ENCODE assay signal across 13 mouse cellular contexts in the genomic region with DNA sequence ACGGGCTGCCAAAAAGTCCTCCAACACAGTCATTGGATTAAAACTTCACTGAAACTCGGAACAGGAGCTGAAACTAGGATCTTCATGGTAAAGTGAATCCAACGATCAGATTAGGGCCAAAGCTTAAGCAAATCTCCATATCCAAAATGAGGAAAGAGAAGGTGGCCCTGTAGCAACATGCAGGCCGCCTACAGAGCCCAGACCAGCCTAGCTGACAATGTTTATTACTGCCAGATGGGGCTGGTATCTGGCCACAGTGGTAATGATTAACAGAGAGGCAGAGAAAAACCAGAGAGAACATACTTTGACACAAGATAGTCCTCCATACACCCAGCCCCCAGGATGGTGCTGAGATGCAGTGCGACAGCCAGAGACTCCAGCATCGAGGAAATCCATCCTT.
DNase-seq lines count a peak whose midpoint lies in the region; ATAC-seq and TF ChIP-seq lines count a peak whose summit lies in the region.
"Had no signal": no experiment of that assay in that cellular context is flagged by ENCODE, and none has a peak within 500 bp of the region (broad histone marks: within the 10 kb centered on the region; RNA-seq: fewer than 3 reads in every experiment).

No protein-coding gene starts in this region.

- TF ChIP-seq POLR2A in olfactory bulb, adult 2 months (IDR thresholded peaks at IDR 0.05; ENCODE audit: insufficient read depth, low read depth, low read length): no peak

- no peaks in the 10 kb centered on the region for H3K27me3 ChIP-seq in liver, embryonic 11.5 days (replicated peaks; ENCODE audit: control insufficient read depth, insufficient read depth, low read length)
- H3K27me3 ChIP-seq in kidney, embryonic 16.5 days (ENCODE audit: insufficient read depth, low read length): no peaks in the 10 kb centered on the region
- no peaks in the 10 kb centered on the region for H3K27me3 ChIP-seq in hindbrain, embryonic 14.5 days (ENCODE audit: control insufficient read depth, insufficient read depth, low read length)

- H3K4me3 ChIP-seq in liver, embryonic 11.5 days (ENCODE audit: low read depth, low read length): no peak overlapping the region
- no peak overlapping the region for H3K4me3 ChIP-seq in kidney, embryonic 16.5 days (ENCODE audit: low read length)
- no peak overlapping the region for H3K4me3 ChIP-seq in olfactory bulb, adult 2 months (ENCODE audit: insufficient read depth, low read depth, low read length)
- H3K4me3 ChIP-seq in hindbrain, embryonic 14.5 days (replicated peaks; ENCODE audit: low read length): no peak overlapping the region

- H3K27ac ChIP-seq in liver, embryonic 11.5 days (ENCODE audit: low read depth, low read length): no peak overlapping the region
- H3K27ac ChIP-seq in kidney, embryonic 16.5 days (ENCODE audit: low read length): peak overlapping the region; percentile 39; the same call in 1 of the 2 replicates
- 0 out of 2 replicates have a peak overlapping the region, but pooled peaks have one; percentile 36 for H3K27ac ChIP-seq in olfactory bulb, adult 2 months (ENCODE audit: insufficient read depth, low read depth, low read length)
- H3K27ac ChIP-seq in hindbrain, embryonic 14.5 days: no peak overlapping the region

- WGBS in liver, embryonic 11.5 days: 58% methylated on average over 6 of the region's 6 CpGs
- 63% methylated on average over 6 of the region's 6 CpGs for WGBS in kidney, embryonic 16.5 days
- WGBS in olfactory bulb, adult 2 months: 85% methylated on average over 6 of the region's 6 CpGs
- WGBS in hindbrain, embryonic 14.5 days: 91% methylated on average over 6 of the region's 6 CpGs

- H3K9me3 ChIP-seq in liver, embryonic 11.5 days (ENCODE audit: control insufficient read depth, low read length): no peaks in the 10 kb centered on the region
- 0 out of 2 replicates have a peak, but pooled peaks cover 2% of the 10 kb centered on the region for H3K9me3 ChIP-seq in kidney, embryonic 16.5 days (ENCODE audit: low read length)
- H3K9me3 ChIP-seq in hindbrain, embryonic 14.5 days (ENCODE audit: control insufficient read depth, low read length): no peaks in the 10 kb centered on the region

- no peak; the same call in 1 of the 2 replicates for ATAC-seq in liver, embryonic 11.5 days (replicated peaks; ENCODE audit: low FRiP score)
- peak; percentile 88; the same call in 1 of the 2 replicates for ATAC-seq in kidney, embryonic 16.5 days (ENCODE audit: low FRiP score, low TSS enrichment)
- no peak for ATAC-seq in hindbrain, embryonic 14.5 days (ENCODE audit: low FRiP score)
- ATAC-seq: activated CD4-positive, CD25-positive, alpha-beta regulatory T cell, adult 4 months; midbrain, embryonic 16.5 days had no signal

- H3K9ac ChIP-seq in liver, embryonic 11.5 days (ENCODE audit: low read depth, low read length): no peak overlapping the region
- H3K9ac ChIP-seq in kidney, embryonic 16.5 days (replicated peaks; ENCODE audit: low read length): no peak overlapping the region
- no peak overlapping the region for H3K9ac ChIP-seq in hindbrain, embryonic 14.5 days

- H3K4me1 ChIP-seq in liver, embryonic 11.5 days (replicated peaks; ENCODE audit: control insufficient read depth, insufficient read depth, low read length): no peaks in the 10 kb centered on the region
- peaks cover 6% of the 10 kb centered on the region for H3K4me1 ChIP-seq in kidney, embryonic 16.5 days (ENCODE audit: insufficient read depth, low read length)
- 0 out of 2 replicates have a peak, but pooled peaks cover 2% of the 10 kb centered on the region for H3K4me1 ChIP-seq in olfactory bulb, adult 2 months (ENCODE audit: control insufficient read depth, insufficient read depth, low read length)
- no peaks in the 10 kb centered on the region for H3K4me1 ChIP-seq in hindbrain, embryonic 14.5 days (replicated peaks; ENCODE audit: control insufficient read depth, insufficient read depth, low read length)

- H3K4me2 ChIP-seq in liver, embryonic 11.5 days: no peak overlapping the region
- H3K4me2 ChIP-seq in kidney, embryonic 16.5 days (replicated peaks; ENCODE audit: low read depth, low read length): no peak overlapping the region
- no peak overlapping the region for H3K4me2 ChIP-seq in hindbrain, embryonic 14.5 days (replicated peaks)

- H3K36me3 ChIP-seq in liver, embryonic 11.5 days (ENCODE audit: control insufficient read depth, insufficient read depth, low read length): no peaks in the 10 kb centered on the region
- no peaks in the 10 kb centered on the region for H3K36me3 ChIP-seq in kidney, embryonic 16.5 days (ENCODE audit: insufficient read depth, low read length)
- H3K36me3 ChIP-seq in hindbrain, embryonic 14.5 days (replicated peaks; ENCODE audit: control insufficient read depth, insufficient read depth): no peaks in the 10 kb centered on the region

- DNase-seq in liver: peak; percentile 4
- DNase-seq in liver, embryonic 11.5 days (ENCODE audit: low spot score): no peak
- peak; percentile 38 for DNase-seq in forelimb bud, embryonic 11.5 days (ENCODE audit: low read depth, low spot score)
- no peak for DNase-seq in layer of hippocampus, adult 18-20 months (ENCODE audit: low spot score in 2 of 2)
- DNase-seq in hindbrain, embryonic 14.5 days (ENCODE audit: low spot score): no peak
- no peak for DNase-seq in frontal cortex, postnatal 25 days (ENCODE audit: low spot score in 2 of 2)
- DNase-seq: lung, postnatal 4 days; right cerebral cortex, postnatal 14 days; thymus, postnatal 25 days had no signal

- no peak for TF ChIP-seq CTCF in olfactory bulb, adult 2 months (IDR thresholded peaks at IDR 0.05; ENCODE audit: insufficient read depth, low read depth, low read length)

Comparison
In these comparisons a context has a peak if more than half of its experiments do, and no peak if none do; other contexts are left out.
1. DNase-seq: peak in liver (single experiment) and forelimb bud, embryonic 11.5 days (single experiment); none in liver, embryonic 11.5 days (single experiment), layer of hippocampus, adult 18-20 months (0 of 2), hindbrain, embryonic 14.5 days (single experiment) and frontal cortex, postnatal 25 days (0 of 2).
2. H3K27ac ChIP-seq: peak in kidney, embryonic 16.5 days (single experiment) and olfactory bulb, adult 2 months (single experiment); none in liver, embryonic 11.5 days (single experiment) and hindbrain, embryonic 14.5 days (single experiment).